Mouse (Mus musculus) c-Kit-positive CD71-negative TER-119-negative erythroid progenitor cells, embryonic 14.5 days (primary cell): Measurements from ENCODE around the gene Gm20481.
"Not testable (repeated sequence)": the region's sequence is repeated elsewhere in the genome, so short reads cannot be mapped to it uniquely, and the experiment has no call there.

Source experiments
- DNase-seq: peaks from one replicate; pipeline ENCODE4 v3.0.0-alpha.2; 2013; ENCODE audit warnings: low read depth

Gene Gm20481

DNA sequence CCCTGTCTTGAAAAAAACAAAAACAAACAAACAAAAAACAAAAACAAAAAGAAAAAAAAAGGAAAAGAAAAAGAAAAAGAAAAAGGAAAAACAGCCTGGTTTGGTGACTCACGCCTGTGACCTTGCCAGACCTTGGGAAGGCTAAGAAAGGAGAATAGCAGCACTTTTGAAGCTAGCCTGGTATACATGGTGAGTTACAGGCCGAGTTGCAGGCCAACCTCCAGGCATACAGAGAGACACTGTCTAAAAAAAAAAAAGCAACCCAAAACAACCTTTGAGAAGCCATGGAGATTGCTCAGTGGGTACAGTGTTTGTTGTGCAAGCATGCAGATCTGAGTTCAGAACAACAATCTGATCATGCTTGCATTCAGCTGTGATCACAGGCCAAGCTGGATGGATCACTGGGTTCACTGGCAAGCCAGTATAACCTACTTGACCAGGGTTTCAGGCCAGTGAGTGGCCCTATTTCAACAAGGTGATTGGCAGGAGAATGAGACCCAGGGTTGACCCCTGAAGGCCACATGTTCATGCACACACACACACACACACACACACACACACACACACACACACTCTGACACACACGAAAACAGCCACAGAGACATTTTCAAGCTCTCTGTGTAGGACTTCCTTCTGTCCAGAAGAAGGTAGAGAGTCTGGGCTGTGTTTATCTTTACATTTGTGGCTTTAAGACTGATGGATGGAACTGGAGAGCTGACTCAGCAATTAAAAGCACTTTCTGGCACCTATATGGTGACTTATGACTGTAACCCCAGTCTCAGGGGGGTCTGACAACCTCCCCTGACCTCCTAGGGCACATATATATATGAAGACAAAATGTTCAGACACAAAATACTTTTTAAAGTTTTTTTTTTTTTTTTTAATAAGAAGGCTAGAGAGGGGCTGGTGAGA lies 6.1 kb downstream of the Gm20481 start:
- DNase-seq = no peak

DNA sequence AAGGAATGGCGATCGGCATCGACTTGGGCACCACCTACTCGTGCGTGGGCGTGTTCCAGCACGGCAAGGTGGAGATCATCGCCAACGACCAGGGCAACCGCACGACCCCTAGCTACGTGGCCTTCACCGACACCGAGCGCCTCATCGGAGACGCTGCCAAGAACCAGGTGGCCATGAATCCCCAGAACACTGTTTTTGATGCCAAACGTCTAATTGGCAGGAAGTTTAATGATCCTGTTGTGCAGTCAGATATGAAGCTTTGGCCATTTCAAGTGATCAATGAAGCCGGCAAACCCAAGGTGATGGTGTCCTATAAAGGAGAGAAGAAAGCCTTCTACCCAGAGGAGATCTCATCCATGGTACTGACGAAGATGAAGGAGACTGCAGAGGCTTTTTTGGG lies 7.3 kb downstream of the Gm20481 start:
- no peak for DNase-seq

DNA sequence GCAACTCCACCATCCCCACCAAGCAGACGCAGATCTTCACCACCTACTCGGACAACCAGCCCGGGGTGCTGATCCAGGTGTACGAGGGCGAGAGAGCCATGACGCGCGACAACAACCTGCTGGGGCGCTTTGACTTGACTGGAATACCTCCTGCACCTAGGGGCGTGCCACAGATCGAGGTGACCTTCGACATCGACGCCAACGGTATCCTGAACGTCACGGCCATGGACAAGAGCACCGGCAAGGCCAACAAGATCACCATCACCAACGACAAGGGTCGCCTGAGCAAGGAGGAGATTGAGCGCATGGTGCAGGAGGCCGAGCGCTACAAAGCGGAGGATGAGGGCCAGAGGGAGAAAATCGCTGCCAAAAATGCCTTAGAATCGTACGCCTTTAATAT lies 8.5 kb downstream of the Gm20481 start:
- DNase-seq = no peak

DNA sequence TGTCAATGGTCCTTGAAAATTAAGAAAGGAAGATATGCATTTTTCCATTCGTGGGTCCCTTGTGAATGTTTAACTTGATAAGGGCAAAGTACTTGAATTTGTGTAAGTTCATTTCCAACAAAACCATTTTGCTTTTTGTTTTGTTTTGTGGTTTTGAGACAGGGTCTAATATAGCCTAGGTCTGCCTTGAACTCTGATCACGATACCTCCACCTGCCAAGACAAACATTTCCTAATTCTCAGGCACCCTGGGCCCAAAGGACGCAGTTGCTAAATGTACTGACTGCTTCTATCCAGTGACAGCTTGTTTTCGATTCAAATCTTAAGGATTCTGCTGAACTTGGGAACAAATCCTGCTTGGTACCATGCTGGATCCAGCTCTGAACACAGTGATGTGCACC lies 9.9 kb downstream of the Gm20481 start:
- DNase-seq = no peak

DNA sequence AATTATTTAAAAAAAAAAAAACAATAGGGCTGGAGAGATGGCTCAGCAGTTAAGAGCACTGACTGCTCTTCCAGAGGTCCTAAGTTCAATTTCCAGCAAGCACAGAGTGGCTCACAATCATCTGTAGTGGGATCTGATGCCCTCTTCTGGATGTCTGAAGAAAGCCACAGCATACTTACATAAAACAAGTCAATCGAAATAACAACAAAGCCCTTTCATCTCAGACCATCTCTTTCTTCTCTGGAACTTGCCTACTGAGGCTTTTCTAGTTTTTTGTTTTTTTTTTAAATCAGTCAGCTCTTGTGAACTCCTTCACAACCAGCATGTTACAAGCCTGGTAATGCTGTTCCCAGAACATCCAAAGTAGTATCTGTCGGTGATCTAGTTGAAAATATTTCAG lies 10.9 kb downstream of the Gm20481 start:
- no peak for DNase-seq

DNA sequence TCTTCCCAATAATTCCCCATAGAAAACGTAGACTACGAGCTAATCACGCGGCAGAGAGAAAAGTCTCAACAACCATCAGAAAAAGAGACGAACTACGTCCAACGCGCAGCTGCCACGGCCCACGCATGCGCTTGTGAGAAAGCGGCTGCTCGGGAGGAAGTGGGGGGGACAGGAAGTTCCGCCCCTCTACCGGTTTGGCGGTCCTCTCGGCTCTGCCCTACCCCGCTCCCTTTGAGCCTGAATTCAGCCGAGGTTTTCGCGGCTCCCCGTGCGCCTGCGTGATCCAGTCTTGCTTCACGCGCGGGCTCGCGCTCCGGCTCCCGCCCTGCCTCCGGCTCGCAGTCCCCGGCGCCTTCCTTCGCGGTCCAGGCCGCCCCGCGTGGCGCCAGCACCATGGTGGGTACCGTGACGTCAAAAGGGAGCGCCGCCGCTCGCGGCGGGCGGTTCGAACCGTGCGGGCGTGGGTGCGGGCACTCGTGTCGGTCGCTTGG lies 12.0 kb downstream of the Gm20481 start, which contains the start of gene Lsm2:
TSS of gene Lsm2 (plus strand) at position 173 of the 491 bp plus-strand sequence.
- DNase-seq = peak; percentile 89

DNA sequence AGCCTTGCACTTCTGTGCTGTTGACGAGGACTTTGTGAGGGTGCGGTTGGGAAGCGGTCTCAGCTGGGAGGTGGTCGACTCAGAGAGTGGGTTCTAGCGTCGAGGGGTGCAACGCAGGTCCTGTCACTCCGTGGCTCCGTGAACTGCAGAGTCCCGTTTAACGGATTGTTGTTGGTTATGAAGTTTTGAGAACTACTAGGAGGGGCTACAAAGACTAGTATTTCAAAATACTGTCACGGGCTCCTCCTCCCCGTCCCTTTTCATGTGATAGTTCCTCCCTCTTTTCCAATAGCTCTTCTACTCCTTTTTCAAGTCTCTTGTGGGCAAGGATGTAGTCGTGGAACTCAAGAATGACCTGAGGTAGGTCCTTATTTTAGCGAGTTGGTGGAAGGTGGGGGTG lies 12.6 kb downstream of the Gm20481 start:
- DNase-seq = no peak

DNA sequence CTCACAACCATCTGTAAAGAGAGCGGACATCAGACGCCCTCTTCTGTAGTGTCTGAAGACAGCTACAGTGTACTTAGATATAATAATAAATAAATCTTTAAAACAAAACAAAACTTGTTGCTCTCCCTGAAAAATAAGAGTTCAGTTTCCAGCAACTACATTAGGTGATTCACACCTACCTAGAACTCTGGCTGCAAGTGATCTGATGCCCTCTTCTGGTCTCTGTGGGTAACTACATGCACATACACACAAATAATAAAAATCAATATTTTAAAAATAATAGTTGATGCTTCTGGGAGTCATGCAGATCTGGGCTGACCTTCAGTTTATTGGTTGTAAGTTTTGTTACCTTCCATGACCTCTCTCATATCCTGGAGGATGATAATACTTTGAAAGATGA lies 14.5 kb downstream of the Gm20481 start:
- no peak for DNase-seq

DNA sequence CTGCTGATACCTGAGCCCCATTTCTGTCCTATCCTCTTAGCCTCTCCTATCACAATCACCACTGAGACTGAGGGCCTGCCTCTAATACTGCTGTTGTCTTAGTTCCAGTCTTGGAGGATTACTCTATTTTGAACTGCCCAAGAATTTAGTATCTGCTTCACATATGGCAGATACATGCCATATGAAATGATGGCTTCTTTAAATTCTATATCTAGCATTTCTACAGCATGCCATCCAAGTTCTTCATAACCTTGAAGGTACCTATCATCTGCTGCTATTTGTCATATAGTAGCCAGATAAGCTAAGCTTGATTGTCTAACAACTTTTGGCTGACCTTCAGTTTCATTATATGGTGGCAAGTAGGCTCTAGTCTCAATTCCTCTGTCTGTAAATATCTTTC lies 25.0 kb downstream of the Gm20481 start:
- DNase-seq = no peak

DNA sequence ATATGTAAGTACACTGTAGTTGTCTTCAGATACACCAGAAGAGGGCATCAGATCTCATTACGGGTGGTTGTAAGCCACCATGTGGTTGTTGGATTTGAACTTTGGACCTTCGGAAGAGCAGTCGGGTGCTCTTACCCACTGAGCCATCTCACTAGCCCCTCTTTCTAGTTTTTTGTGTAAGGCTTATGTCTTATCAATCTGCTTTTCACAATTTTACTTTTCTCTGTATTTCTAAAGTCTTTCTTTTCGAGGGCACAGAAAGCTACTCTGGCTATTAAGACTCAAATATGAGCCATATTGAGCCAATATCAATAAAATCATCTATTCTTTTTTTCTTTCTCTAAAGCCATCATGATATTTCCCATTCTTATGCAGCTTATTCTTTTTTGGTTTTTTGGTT lies 25.5 kb downstream of the Gm20481 start:
- DNase-seq = not testable (repeated sequence)

DNA sequence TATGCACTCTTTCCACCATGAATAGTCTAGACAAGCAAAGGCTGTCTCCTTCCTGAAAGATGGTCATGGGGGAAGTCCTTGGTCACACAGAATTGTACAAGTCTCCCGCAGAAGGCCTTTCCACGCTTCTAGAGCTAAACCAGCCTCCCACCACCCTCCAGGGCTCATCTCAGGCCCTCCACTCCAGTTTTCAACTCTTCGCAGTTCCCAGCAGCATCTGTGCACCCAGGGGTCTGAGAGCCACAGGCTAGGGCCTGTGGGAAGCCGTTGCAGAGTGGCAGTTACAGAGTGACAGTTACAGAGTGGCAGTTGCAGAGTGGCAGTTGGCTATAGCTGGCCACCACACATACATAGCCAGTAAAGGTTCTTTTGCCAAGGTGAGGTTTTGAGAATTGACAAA lies 26.2 kb downstream of the Gm20481 start:
- DNase-seq = not testable (repeated sequence)

DNA sequence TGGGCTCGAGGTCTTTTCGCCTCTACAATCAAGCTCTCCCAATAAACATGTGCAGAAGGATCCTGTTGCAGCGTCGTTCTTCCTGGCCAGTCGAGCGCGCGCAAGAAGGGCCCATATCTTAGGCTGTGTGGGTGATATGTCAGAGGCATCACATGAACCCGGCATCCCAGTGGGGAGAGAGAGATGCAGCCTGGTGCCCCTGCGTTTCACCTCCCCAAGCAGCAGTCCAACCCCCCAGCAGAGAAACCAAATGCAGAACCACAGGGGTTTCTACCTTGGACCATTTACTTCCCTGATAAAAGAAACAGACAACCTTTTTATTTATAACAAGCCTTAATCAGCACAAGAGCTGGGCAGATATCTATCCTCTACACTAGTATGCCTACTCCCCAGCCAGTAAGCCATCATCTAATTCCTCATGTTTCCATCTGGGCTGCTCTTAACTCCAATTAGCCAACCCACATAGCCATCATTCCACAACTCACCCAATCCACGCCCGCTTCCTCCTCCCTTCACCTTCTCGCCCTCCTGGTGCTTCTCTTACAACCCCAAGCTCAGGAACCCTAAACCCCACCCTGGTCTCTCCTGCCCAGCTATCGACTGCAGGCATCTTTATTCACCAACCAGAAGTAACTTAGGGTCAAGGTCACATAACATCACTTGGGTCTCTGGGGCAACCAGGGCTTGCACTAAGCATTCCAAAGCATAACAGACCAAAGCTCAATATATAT lies 26.9 kb downstream of the Gm20481 start:
- no peak for DNase-seq

DNA sequence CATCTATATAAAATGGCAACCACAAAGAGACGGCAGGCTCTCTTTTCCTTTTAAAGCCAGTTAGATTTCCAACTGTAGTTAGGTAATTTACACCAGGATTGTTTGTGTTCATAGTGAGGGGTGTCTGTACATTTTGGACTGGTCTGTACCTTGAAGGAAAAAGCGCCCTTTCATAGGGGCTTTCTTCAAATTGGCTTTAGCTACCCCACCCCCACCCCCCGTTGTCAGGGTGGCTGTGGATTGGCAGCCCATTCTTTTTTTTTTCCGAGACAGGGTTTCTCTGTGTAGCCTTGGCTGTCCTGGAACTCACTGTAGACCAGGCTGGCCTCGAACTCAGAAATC lies 27.4 kb downstream of the Gm20481 start:
- DNase-seq = no peak

DNA sequence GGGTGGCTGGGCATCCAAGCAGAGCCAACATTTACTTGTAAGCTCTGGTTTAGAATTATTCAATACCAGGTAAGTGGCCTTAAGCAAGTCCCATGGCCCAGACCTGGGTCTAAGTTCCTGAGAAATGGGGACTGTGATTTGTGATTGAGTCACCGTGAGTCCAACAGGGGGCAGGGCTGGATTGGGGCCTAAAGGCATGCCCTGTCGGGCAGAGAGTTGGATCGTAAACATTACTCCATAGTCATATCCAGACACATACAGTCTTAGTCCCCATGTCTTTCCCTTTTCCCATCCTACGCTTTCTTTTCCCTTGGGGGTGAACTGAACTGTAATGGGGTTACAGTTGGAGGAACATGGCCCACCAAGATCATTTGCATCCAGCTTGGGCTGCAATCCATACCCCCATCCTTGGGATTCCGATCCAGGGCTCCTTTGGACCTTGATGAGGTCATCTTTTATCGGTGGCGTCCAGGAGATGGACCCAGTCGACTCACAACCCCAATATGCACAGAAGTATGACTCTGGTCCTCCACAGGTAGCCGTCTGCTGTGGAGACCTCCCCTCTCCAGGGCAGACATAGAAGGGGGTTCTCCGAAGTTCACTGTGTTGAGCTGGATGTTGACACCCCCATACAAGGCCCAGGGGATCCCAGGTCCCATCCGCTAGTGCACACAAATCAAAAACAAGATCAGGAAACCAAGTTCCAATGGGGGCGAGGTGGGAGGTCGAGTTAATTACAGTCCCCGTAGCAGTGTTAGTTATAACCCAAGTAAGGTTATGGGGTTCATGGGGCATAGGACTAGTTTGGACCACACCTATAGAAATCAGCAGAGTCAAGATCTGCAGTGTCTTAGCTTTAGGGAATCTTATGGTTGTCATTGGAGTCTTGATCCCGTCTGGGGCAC lies 29.1 kb downstream of the Gm20481 start:
- no peak for DNase-seq

DNA sequence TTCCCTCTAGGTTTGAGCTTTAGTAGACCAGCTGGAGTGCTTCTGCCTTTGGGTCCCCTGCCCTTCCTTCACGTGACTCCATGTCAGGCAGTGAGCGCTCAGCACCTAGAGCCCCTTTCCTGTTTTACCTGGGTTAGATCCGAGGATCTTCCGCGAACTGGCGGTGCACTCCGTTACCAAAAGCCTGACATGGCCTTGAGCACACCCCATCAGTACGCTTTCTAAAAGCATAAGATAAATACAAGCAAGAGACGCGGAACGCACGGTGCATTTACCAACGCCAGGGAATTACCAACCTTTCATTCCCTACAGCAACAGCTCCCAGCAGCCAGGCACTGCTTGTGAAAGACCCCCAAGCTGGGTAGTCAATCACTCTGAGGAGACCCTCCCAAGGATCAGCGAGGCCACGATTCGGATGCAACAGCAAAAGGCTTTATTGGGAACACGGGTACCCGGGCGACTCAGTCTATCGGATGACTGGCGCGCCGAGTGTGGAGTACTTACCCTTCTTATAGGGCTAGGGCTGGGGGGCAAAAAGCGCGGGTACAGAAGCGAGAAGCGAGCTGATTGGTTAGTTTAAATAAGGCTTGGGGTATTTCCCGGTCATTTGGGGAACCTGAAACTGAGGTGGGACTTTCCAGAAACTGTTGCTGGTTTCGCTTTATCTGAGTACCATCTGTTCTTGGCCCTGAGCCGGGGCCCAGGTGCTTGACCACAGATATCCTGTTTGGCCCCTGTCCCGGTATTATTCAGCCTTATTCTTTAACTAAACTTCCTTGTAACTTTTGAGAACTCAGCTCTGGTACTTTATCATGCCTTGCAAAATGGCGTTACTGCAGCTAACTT lies 30.4 kb downstream of the Gm20481 start:
- not testable (repeated sequence) for DNase-seq

DNA sequence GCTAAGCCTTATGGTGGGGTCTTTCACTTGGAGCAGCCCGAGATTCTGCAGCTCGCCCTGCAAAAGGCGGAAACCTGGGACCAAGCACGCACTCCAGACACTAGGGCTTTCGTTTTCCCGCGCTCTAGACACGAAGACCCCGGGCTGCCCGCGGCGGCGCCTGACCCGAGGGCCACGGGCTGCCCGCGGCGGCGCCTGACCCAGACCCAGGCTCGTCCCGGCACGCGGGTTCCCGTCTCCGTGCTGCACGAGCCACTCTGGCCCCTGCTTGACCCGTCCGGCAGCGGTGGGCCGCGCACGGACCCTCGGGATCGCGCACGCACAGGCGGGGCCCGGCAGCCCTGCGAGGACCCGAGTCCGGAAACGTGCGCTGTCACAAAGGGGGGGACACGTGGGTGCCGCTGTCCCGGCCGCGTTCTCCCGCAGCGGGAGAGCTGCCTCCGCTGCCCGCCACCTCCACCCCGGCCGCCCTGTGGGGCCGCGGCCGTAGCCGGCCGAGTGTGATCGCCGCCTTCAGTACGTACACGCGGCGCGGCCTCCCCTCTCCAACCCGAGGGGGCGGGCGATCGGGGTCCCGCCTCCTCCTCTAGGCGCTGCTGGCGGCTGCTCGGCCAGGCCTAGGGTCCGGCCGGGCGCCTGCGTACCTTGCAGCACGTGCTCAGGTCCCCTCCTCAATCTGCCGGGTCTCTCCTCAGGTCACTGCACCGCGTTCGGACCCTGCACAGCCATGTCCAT lies 31.2 kb downstream of the Gm20481 start, which contains the start of gene Vars:
TSS of gene Vars (plus strand) at position 271 of the 735 bp plus-strand sequence.
- DNase-seq = no peak

DNA sequence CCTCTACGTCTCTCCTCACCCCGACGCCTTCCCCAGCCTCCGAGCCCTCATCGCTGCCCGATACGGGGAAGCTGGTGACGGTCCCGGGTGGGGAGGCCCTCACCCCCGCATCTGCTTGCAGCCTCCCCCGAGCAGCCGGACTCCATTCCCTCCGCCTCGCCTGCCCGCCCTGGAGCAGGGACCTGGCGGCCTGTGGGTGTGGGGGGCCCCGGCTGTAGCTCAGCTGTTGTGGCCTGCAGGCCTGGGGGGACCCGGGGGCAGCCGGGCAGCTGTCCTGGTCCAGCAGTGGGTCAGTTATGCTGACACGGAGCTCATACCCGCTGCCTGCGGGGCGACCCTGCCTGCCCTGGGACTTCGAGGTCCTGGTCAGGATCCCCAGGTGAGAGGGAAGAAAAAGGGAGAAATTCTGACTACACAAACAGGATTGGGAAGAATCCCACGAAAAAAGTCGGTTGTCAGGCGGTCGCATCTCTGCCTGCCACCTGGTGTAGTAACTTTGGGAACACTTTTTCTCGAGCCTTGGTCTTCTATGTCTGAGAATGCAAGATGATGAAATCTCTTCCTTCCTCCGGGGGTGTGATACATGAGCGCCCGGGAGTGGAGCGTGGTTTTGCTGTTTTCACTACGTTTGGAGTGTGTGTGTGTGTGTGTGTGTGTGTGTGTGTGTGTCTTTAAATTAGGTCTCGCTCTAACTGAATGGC lies 31.9 kb downstream of the Gm20481 start:
- no peak for DNase-seq

DNA sequence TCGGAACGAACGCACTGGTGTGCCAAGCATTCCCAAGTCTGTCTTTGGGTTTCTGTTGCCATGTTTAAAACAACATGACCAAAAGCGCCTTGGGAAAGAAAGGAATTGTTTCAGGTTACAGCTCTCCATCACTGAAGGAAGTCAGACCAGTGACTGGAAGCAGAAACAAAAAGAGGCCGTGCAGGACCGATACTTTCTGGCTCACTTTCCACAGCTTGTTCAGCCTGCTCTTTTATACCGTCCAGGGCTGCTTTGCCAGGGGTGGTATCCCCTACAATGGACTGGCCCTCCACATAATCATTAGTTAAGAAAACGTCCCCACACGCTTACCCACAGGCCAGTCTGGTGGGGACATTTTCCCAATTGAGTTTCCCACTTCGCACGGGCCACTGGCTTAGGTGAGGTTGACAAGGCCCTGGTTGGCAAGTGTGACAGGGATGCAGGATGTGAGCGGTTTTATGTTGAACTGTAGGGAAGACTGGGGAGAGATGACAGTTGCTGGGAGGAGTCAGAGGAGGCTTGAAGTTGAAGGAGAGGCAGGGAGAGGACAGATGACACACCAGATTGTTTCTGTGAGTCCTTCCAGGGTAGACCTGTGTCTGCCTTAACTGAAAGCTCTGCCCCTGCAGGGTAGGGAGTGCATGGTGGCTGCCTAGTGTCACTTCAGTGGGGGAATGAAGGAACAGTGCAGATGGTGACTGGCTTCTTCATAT lies 32.6 kb downstream of the Gm20481 start:
- DNase-seq = no peak
